Mouse (Mus musculus) intestine, embryonic 14.5 days (tissue): Measurements from ENCODE around the gene Prkag2. TPM values are rescaled to one million over a fixed set of nuclear protein-coding genes. Genes with fewer than 3 reads are reported as not detected.

Experiments
- ATAC-seq: fragments of 200-750 bp; cut with Nextera tagmentation; replicated peaks from 2 replicates; pipeline ENCODE4 v1.8.0; 2017; ENCODE audit warnings: low read depth, moderate number of reproducible peaks, moderate TSS enrichment, moderate library complexity; ENCODE audit not compliant: low FRiP score, low TSS enrichment
- DNase-seq: peaks from one replicate; pipeline ENCODE4 v3.0.0-alpha.2; 2018; ENCODE audit warnings: low spot score
- H3K27ac ChIP-seq: fragments of 300-500 bp; sonication (generic); 2 replicates; pipeline ENCODE4 v1.5.1; 2014; ENCODE audit warnings: low read depth, mild to moderate bottlenecking, control low read depth
- H3K27me3 ChIP-seq: fragments of 300-500 bp; sonication (generic); replicated peaks from 2 replicates; pipeline ENCODE4 v1.6.1; 2014; ENCODE audit warnings: low read length, control low read depth; ENCODE audit not compliant: control insufficient read depth, insufficient read depth
- H3K36me3 ChIP-seq: fragments of 300-500 bp; sonication (generic); 2 replicates; pipeline ENCODE4 v1.6.1; 2014; ENCODE audit warnings: low read length, control low read depth; ENCODE audit not compliant: control insufficient read depth, insufficient read depth
- H3K4me1 ChIP-seq: fragments of 300-500 bp; sonication (generic); replicated peaks from 2 replicates; pipeline ENCODE4 v1.6.1; 2014; ENCODE audit warnings: low read length, control low read depth, mixed read lengths; ENCODE audit not compliant: control insufficient read depth, insufficient read depth
- H3K4me2 ChIP-seq: fragments of 300-500 bp; sonication (generic); 2 replicates; pipeline ENCODE4 v1.6.1; 2014; ENCODE audit warnings: low read length
- H3K4me3 ChIP-seq: fragments of 300-500 bp; sonication (generic); 2 replicates; pipeline ENCODE4 v1.5.1; 2014; ENCODE audit warnings: low read depth, low read length, control low read depth, mixed read lengths
- H3K9ac ChIP-seq: fragments of 300-500 bp; sonication (generic); 2 replicates; pipeline ENCODE4 v1.6.1; 2014; ENCODE audit warnings: mild to moderate bottlenecking, low read length
- H3K9me3 ChIP-seq: fragments of 300-500 bp; sonication (generic); 2 replicates; pipeline ENCODE4 v1.6.1; 2016; ENCODE audit warnings: low read length, control low read depth; ENCODE audit not compliant: control insufficient read depth
- WGBS: fragments of 180-500 bp; shearing (Covaris S2); extraction: QIAGEN DNeasy Blood & Tissue Kit; methylation state at CpG from one replicate; pipeline ENCODE4 v1.1.7; 2014; 5-methylcytosine and 5-hydroxymethylcytosine counted together
- polyA plus RNA-seq: library from polyadenylated mRNA; unstranded; fragments of >200 nt; fragmentation: Nextera tagmentation; extraction: Ambion mirVana; gene quantifications from 2 replicates; pipeline ENCODE4 v1.2.1, GENCODE M21; 2014

The Prkag2 gene
- polyA plus RNA-seq, 1 experiment from 2014 or later: 52.1 TPM

DNA sequence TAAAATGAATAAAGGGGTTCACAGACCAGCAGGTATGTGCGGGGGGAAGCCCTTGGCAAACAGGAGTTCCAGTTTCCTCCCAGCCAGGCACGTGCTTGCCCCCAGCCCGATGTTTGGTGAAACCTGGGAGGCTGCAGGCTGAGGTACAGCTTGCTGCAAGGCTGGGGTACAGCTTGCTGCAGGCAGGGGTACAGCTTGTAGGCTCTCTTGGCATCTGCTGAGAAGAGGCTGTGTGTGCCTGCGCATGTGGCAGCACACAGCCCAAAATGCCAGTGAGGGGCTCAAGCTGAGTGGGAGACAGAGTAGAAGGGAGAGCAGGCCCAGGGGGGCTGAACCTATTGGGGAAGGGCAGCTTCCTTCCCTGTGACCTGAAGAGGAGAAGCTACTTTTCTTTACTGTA lies 204.8 kb downstream of the Prkag2 start:
- Histone ChIP-seq H3K9me3 (no peaks in the 10 kb centered on the region), H3K4me2 (no peak overlapping the region), H3K36me3 (no peaks in the 10 kb centered on the region), H3K27ac (no peak overlapping the region), H3K9ac (no peak overlapping the region), H3K4me3 (no peak overlapping the region), H3K4me1 (no peaks in the 10 kb centered on the region; the same call in 1 of the 2 replicates), H3K27me3 (no peaks in the 10 kb centered on the region)
- WGBS: 89% methylated on average over 4 of the region's 4 CpGs
- DNase-seq (no peak), ATAC-seq (no peak)

DNA sequence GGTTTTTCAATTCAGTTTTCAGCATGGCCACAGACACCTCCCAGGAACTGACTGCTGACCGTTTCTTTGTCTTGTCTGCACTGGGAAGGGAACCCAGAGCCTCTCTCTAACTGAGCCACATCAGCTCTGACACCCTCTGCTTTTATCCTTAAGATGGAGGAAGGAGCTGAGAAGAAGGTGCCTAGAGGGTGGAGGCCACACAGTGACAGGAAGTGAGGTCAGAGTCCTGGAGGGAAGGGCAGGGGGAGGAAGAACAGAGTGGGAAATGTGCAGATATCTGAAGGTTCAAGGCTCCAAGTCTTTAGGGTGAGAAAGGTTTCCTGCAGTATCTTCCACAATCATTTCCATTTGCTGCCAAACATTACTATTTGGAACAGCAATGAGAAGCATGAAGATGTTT lies 205.6 kb downstream of the Prkag2 start:
- no peak for DNase-seq
- Histone ChIP-seq H3K9ac (no peak overlapping the region), H3K27me3 (no peaks in the 10 kb centered on the region), H3K4me2 (no peak overlapping the region), H3K9me3 (no peaks in the 10 kb centered on the region), H3K27ac (no peak overlapping the region), H3K4me3 (no peak overlapping the region), H3K4me1 (no peaks in the 10 kb centered on the region; the same call in 1 of the 2 replicates), H3K36me3 (no peaks in the 10 kb centered on the region)
- WGBS: 48% methylated on average over 1 of the region's 1 CpGs
- no peak for ATAC-seq

DNA sequence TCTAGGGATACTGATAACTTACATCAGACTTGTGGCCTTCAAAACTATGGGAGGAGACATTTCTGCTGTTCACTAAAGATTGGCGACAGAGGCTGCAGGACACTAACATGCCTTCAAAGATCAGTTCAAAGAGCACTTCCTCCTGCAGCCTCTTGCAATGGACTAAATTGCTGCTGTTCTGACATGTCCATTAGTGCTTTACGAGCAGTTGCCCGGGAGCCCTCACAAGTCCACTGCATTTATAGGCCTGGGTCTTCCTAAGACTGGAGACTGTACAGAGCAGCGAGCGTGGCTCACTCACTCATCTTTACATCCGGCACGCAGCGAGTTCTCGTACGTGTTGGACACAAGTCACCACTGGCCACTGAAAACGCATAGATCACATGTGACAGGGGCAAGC lies 208.0 kb downstream of the Prkag2 start:
- Histone ChIP-seq H3K27me3 (no peaks in the 10 kb centered on the region), H3K4me2 (no peak overlapping the region), H3K9ac (no peak overlapping the region), H3K36me3 (peaks cover 14% of the 10 kb centered on the region), H3K27ac (no peak overlapping the region), H3K4me3 (no peak overlapping the region), H3K9me3 (no peaks in the 10 kb centered on the region), H3K4me1 (no peaks in the 10 kb centered on the region; the same call in 1 of the 2 replicates)
- no peak for ATAC-seq
- WGBS: 55% methylated on average over 11 of the region's 11 CpGs
- DNase-seq: no peak

DNA sequence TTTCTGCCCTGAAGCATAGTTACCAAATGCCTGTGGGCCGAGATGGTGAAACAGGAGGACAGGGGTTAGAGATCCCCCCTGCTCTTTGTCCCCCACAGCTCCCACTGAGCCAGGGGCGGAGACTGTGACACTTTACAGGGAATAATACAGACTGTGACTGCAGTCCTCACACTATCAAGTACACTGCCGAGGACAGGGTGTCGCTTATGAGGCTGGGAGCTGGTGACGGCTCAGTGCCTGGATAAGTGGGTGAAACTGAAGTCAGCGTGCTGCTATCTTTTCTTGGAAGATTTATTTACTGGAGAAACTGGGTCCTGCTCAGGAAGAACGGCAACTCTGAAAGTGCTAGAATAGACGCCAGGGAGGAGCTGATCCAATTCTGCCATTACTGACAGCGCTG lies 210.6 kb downstream of the Prkag2 start:
- Histone ChIP-seq H3K27ac (no peak overlapping the region), H3K9ac (no peak overlapping the region), H3K9me3 (no peaks in the 10 kb centered on the region), H3K4me3 (no peak overlapping the region), H3K36me3 (peaks cover 36% of the 10 kb centered on the region), H3K27me3 (no peaks in the 10 kb centered on the region), H3K4me1 (no peaks in the 10 kb centered on the region; the same call in 1 of the 2 replicates), H3K4me2 (no peak overlapping the region)
- WGBS: 65% methylated on average over 9 of the region's 9 CpGs
- no peak for ATAC-seq
- no peak for DNase-seq

DNA sequence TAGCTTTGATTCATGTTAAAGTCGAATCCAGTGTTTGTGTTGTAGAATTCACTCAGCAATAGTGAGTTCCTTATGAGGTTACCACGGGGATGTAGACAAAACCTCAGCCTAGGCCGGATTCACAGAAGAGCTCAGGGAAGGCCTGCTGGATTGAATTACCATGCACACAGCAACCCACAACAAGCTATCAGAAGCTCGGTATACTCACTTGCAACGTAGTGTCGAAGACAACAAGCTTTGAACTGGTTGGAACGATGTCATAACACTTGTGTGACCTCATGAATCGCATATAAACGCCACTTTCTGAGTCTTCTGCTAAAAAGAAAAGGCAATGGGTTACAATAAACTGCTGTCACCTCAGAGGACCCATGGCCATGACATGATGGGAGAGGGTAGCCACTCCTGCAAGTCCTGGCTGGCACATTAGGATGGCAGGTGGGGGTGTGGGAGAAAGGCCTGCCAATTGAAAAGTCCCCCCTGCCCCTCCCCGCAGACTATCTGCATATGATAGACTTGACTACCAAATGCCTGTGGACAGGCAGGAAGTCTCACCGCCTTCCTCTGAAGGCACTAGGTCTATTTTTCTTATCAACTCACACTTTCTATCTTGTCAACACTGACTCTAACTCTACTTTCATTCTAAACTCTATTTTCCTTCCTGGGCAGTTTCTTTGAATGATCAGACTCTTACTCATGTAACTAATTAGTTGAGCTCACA lies 211.4 kb downstream of the Prkag2 start:
- 87% methylated on average over 11 of the region's 11 CpGs for WGBS
- H3K4me2 ChIP-seq: no peak overlapping the region

DNA sequence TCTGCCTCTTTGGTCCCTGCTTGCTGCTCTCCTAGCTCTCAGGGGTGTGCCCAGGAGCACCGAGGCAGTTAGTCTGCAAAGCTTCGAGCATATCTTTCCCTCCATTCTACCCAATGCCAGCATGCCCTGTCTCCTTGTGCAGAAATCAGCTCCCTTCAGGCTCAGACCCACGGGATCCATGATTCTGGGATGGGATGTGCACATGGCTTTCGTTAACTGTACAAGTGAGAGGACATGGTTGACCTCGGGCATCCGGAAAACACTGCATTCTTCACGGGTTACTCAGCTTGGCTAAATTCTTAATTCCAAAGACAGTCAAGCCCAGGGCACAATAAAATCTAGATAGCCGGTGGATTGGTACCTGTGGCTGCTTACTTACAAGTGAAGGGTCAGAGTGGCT lies 213.2 kb downstream of the Prkag2 start:
- no peak for ATAC-seq
- Histone ChIP-seq H3K9me3 (no peaks in the 10 kb centered on the region), H3K36me3 (peaks cover 37% of the 10 kb centered on the region), H3K27me3 (no peaks in the 10 kb centered on the region), H3K4me3 (no peak overlapping the region), H3K9ac (no peak overlapping the region), H3K27ac (no peak overlapping the region), H3K4me1 (no peaks in the 10 kb centered on the region), H3K4me2 (no peak overlapping the region)
- WGBS: 76% methylated on average over 8 of the region's 8 CpGs
- DNase-seq: no peak

More for the DNA sequence above, 211.4 kb downstream of the Prkag2 start:
- Histone ChIP-seq H3K4me1 (no peaks in the 10 kb centered on the region; the same call in 1 of the 2 replicates), H3K9ac (no peak overlapping the region), H3K36me3 (peaks cover 37% of the 10 kb centered on the region), H3K9me3 (no peaks in the 10 kb centered on the region), H3K27ac (no peak overlapping the region), H3K27me3 (no peaks in the 10 kb centered on the region), H3K4me3 (no peak overlapping the region)
- DNase-seq (no peak), ATAC-seq (no peak)

DNA sequence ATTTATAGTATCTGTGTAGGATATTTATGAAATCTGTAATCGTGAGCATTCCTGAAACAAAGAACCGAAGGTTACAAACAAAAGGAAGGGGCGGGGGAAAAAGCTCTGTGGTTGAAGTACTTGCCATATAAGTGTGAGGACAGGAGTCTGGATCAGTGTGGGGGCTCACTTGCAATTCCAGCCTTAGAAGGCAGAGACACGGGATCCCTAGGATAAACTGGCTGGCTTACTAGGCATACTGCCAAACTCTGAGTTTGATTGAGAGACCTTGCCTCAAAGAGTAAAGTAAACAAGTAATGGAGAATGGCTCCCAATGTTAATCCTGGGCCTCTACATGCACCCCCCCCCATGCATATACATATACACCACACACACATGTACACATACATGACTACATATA lies 221.7 kb downstream of the Prkag2 start:
- Histone ChIP-seq H3K4me1 (peaks cover 7% of the 10 kb centered on the region), H3K27me3 (no peaks in the 10 kb centered on the region), H3K9ac (no peak overlapping the region), H3K9me3 (no peaks in the 10 kb centered on the region), H3K27ac (peak overlapping the region; percentile 54; the same call in 1 of the 2 replicates), H3K4me3 (no peak overlapping the region), H3K4me2 (no peak overlapping the region), H3K36me3 (peaks cover 29% of the 10 kb centered on the region)
- WGBS: 46% methylated on average over 4 of the region's 4 CpGs
- DNase-seq (no peak), ATAC-seq (0 out of 2 replicates have a peak, but pooled peaks have one; percentile 50)

DNA sequence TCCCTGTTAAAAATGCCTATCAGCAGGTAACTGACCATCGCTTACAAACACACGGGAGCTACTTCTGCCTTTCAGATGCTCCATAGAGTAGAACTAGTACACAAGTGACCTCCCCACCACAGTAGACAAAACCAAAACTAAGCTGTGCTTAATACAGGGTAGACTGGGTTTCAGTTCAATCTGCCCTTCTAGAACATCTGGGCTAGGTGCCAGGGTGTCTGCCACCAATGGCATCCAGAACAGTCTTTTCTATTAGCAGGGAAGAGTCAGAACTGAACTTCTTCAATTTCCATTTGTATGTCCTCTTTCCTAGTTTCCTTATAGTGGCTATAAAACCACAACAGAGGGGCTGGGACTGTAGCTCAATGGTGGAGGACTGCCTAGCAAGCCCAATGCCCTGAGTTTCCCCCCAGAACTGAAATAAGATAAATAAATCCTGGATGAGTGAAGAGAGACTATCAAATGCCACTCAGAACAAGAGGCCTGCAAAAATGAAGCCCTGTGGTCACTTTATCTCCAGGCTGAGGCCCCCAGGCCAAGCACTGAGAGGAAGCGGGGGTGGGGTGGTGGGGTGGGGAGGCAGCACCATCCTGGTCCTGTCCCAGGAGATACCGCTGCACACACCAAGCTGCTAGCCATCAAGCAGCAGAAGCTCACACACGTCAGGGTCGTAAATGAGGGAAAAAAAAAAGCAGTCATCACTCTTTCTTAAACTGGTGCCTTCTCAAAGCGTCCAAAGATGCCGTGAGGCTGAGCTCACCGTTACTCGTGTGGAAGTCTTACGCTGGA lies 222.4 kb downstream of the Prkag2 start:
- no peak overlapping the region for H3K4me2 ChIP-seq
- H3K27ac ChIP-seq: peak overlapping the region; percentile 54; the same call in 1 of the 2 replicates
- no peaks in the 10 kb centered on the region for H3K27me3 ChIP-seq
- ATAC-seq (no peak), DNase-seq (no peak)
- no peaks in the 10 kb centered on the region for H3K9me3 ChIP-seq
- no peak overlapping the region for H3K4me3 ChIP-seq
- WGBS: 51% methylated on average over 11 of the region's 11 CpGs
- no peak overlapping the region for H3K9ac ChIP-seq
- H3K36me3 ChIP-seq: peaks cover 29% of the 10 kb centered on the region
- peaks cover 7% of the 10 kb centered on the region for H3K4me1 ChIP-seq
